Mouse (Mus musculus): ENCODE measurements at regions not wholly inside any gene's neighbourhood (a gene's known extent, or its start where the extent isn't known, plus 50 kb on each side); places are given as distances from the start of the nearest gene placed in this dataset.
A peak's percentile ranks its signal among the peaks of the same experiment; 100 is the strongest.

- ATAC-seq (ENCODE audit: low FRiP score) = no peak
- H3K27me3 ChIP-seq = peaks cover 15% of the 10 kb centered on the region; the same call in 1 of the 2 replicates
Observed at GRCm38 (mm10) chr7:79529480-79529879, 63.3 kb upstream of the Polg start.

GRCm38 (mm10) chr7:79527984-79528383 is 61.8 kb upstream of the Polg start:
- peak overlapping the region; percentile 100 for H3K27ac ChIP-seq
- H3K9me3 ChIP-seq = no peaks in the 10 kb centered on the region
- WGBS = 48% methylated on average over 3 of the region's 3 CpGs
- peaks cover 93% of the 10 kb centered on the region for H3K4me1 ChIP-seq
- H3K27me3 ChIP-seq = 0 out of 2 replicates have a peak, but pooled peaks cover 2% of the 10 kb centered on the region
- no peak overlapping the region for H3K9ac ChIP-seq
- no peak for ATAC-seq (ENCODE audit: low FRiP score)
- no peak overlapping the region for H3K4me2 ChIP-seq
- H3K36me3 ChIP-seq (replicated peaks) = peaks cover 86% of the 10 kb centered on the region
- H3K4me3 ChIP-seq (replicated peaks) = no peak overlapping the region

More at GRCm38 (mm10) chr7:79529480-79529879, 63.3 kb upstream of the Polg start:
- peak overlapping the region; percentile 100 for H3K27ac ChIP-seq
- H3K36me3 ChIP-seq (replicated peaks) = peaks cover 76% of the 10 kb centered on the region
- no peak overlapping the region for H3K4me3 ChIP-seq (replicated peaks)
- peaks cover 93% of the 10 kb centered on the region for H3K4me1 ChIP-seq
- H3K9ac ChIP-seq = no peak overlapping the region
- no peak overlapping the region for H3K4me2 ChIP-seq
- no peaks in the 10 kb centered on the region for H3K9me3 ChIP-seq
- WGBS = 45% methylated on average over 1 of the region's 1 CpGs

GRCm38 (mm10) chr7:79525690-79526630 is 59.8 kb upstream of the Polg start:
- peak overlapping the region; percentile 37 for H3K4me2 ChIP-seq
- no peaks in the 10 kb centered on the region for H3K9me3 ChIP-seq
- ATAC-seq (ENCODE audit: low FRiP score) = peak; percentile 90
- H3K9ac ChIP-seq = peak overlapping the region; percentile 56
- peaks cover 93% of the 10 kb centered on the region for H3K4me1 ChIP-seq
- peak overlapping the region; percentile 100 for H3K27ac ChIP-seq
- 0 out of 2 replicates have a peak, but pooled peaks cover 2% of the 10 kb centered on the region for H3K27me3 ChIP-seq
- 11% methylated on average over 13 of the region's 14 CpGs for WGBS
- H3K36me3 ChIP-seq (replicated peaks) = peaks cover 81% of the 10 kb centered on the region
- H3K4me3 ChIP-seq (replicated peaks) = no peak overlapping the region

GRCm38 (mm10) chr7:79524921-79525320 is 58.8 kb upstream of the Polg start:
- peaks cover 76% of the 10 kb centered on the region for H3K36me3 ChIP-seq (replicated peaks)
- peak overlapping the region; percentile 100 for H3K27ac ChIP-seq
- 0 out of 2 replicates have a peak, but pooled peaks cover 2% of the 10 kb centered on the region for H3K27me3 ChIP-seq
- peak overlapping the region; percentile 56 for H3K9ac ChIP-seq
- peak overlapping the region; percentile 37 for H3K4me2 ChIP-seq
- no peak overlapping the region for H3K4me3 ChIP-seq (replicated peaks)
- 29% methylated on average over 10 of the region's 10 CpGs for WGBS
- no peaks in the 10 kb centered on the region for H3K9me3 ChIP-seq
- peak; percentile 1; the same call in 1 of the 2 replicates for ATAC-seq (ENCODE audit: low FRiP score)
- H3K4me1 ChIP-seq = peaks cover 93% of the 10 kb centered on the region

DNA sequence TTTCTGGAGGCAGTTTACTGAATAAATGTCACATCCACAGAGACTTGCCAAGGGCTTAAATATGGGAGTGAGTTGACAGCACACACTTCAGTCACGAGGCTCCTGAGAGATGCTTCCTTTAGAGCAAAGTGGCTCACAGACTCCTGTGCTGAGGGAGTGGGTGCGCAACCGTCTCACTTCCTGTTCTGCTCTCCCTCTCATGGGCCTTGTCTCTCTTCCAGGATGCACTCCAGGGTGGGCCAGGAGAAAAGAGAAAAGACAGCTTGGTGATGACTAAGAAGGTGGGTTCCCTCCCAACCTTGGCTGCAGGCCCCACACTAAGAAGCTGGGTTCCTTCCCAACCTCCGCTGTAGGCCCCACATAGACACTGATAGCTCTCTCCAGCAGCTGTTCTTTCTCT is 57.5 kb upstream of the Polg start:
- H3K27me3 ChIP-seq = 0 out of 2 replicates have a peak, but pooled peaks cover 2% of the 10 kb centered on the region

DNA sequence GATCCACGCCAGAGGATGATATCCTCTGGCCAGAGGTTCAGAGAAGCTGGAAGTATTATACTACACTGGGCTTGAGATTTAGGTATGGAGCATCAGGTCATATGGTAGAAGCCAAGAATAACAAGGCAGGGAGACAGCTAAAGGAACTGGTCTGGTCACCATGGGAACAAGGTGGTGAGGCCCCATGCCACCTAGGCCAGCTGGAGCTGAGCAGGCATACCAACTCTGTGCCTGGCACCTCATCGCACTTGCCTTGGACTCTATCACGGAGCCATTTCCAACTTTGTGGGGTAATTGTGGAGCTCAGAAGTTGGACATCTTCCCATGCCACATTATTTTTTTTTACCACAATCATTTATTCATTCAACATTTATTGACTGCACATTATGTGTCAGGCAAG is 55.9 kb upstream of the Polg start:
- Histone ChIP-seq H3K4me2 (no peak overlapping the region), H3K27ac (peak overlapping the region; percentile 100), H3K9me3 (no peaks in the 10 kb centered on the region), H3K4me1 (peaks cover 100% of the 10 kb centered on the region), H3K36me3 (replicated peaks) (peaks cover 48% of the 10 kb centered on the region), H3K9ac (peak overlapping the region; percentile 83), H3K27me3 (no peaks in the 10 kb centered on the region), H3K4me3 (replicated peaks) (no peak overlapping the region)
- WGBS = 83% methylated on average over 3 of the region's 3 CpGs
- no peak for ATAC-seq (ENCODE audit: low FRiP score)

More for the DNA sequence above, 57.5 kb upstream of the Polg start:
- ATAC-seq (ENCODE audit: low FRiP score) = no peak
- Histone ChIP-seq H3K4me1 (peaks cover 99% of the 10 kb centered on the region), H3K4me2 (no peak overlapping the region), H3K36me3 (replicated peaks) (peaks cover 64% of the 10 kb centered on the region), H3K9ac (peak overlapping the region; percentile 41), H3K4me3 (replicated peaks) (no peak overlapping the region), H3K9me3 (no peaks in the 10 kb centered on the region), H3K27ac (peak overlapping the region; percentile 100)
- WGBS = 66% methylated on average over 4 of the region's 4 CpGs

DNA sequence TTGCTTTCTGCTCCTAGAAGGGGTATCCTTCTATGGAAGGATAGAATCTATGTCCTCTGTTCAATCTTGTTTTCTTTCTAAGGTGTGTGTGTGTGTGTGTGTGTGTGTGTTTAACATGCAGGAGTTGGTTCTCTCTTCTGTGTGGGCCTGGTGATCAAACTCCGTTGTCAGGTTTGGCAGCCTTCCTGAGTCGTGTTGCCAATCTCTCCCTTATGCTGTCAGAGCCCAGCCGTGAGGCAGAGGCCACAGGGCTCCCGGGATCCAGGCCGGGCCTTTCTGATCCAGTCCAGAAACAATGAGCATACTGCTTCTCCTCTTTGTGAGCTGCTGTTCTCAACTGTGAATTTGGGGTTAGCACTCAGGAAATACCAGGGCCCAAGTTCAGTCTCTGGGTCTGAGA is 55.1 kb upstream of the Polg start:
- H3K4me2 ChIP-seq = peak overlapping the region; percentile 59
- ATAC-seq (ENCODE audit: low FRiP score) = no peak
- 0 out of 2 replicates have a peak overlapping the region, but pooled peaks have one; percentile 0 for H3K4me3 ChIP-seq (replicated peaks)
- peaks cover 100% of the 10 kb centered on the region for H3K4me1 ChIP-seq
- H3K27ac ChIP-seq = peak overlapping the region; percentile 100
- H3K36me3 ChIP-seq (replicated peaks) = peaks cover 47% of the 10 kb centered on the region
- 31% methylated on average over 5 of the region's 5 CpGs for WGBS
- peak overlapping the region; percentile 83 for H3K9ac ChIP-seq
- no peaks in the 10 kb centered on the region for H3K9me3 ChIP-seq
- H3K27me3 ChIP-seq = 0 out of 2 replicates have a peak, but pooled peaks cover 3% of the 10 kb centered on the region

DNA sequence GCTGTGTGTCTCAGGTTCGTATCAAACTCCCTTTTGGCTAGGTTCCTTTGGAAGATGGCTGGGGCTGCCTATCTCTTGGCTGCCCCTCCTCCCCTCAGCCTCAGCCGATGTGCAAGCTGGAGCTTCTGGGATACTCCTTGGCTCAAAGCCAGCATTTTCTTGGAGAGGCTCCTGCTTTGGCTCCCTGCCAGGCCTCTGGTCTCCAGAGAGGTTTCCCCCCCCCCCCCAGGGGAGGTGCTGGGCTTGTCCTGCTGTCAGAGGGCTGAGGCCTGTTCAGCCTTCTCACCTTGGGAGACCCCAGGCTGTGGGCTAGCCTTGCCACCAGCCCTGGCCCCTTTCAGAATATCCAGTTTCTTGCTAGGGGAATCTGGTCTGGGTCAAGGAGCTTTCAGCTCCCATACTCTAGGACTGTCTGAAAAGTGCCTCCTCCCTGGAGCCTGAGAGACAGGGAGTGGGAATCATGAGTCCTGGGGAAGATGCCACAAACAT is 54.1 kb upstream of the Polg start:
- Histone ChIP-seq H3K4me2 (peak overlapping the region; percentile 59), H3K27ac (peak overlapping the region; percentile 100), H3K36me3 (replicated peaks) (peaks cover 54% of the 10 kb centered on the region), H3K27me3 (peaks cover 12% of the 10 kb centered on the region; the same call in 1 of the 2 replicates), H3K4me1 (peaks cover 100% of the 10 kb centered on the region), H3K9me3 (no peaks in the 10 kb centered on the region), H3K9ac (peak overlapping the region; percentile 83), H3K4me3 (replicated peaks) (no peak overlapping the region)
- ATAC-seq (ENCODE audit: low FRiP score) = peak; percentile 49
- WGBS = 11% methylated on average over 2 of the region's 2 CpGs

DNA sequence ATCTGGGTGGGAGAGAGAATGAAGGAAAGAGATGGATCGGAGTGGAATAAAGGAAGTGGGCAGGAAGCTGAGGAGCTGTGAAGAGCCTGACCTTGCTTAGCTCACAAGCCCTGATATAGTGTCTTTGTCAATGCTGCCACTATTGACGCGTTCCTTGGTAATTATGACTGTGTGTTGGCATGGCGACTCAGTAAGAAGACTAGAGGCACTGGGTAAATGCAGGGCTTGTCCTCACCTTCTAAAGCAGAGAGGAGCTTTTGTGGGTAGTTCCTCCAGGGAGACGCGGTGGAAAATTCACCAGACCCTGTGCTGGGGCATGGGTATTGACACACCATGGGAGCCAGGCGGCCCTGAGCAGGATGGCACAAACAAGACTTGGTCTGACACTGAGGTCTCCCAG is 52.8 kb upstream of the Polg start:
- H3K36me3 ChIP-seq (replicated peaks) = peaks cover 44% of the 10 kb centered on the region
- H3K4me3 ChIP-seq (replicated peaks) = 0 out of 2 replicates have a peak overlapping the region, but pooled peaks have one; percentile 4
- peak overlapping the region; percentile 83 for H3K9ac ChIP-seq
- H3K27ac ChIP-seq = peak overlapping the region; percentile 100
- no peaks in the 10 kb centered on the region for H3K9me3 ChIP-seq
- peaks cover 19% of the 10 kb centered on the region; the same call in 1 of the 2 replicates for H3K27me3 ChIP-seq
- 0 out of 2 replicates have a peak, but pooled peaks have one; percentile 18 for ATAC-seq (ENCODE audit: low FRiP score)
- peak overlapping the region; percentile 59 for H3K4me2 ChIP-seq
- 18% methylated on average over 7 of the region's 7 CpGs for WGBS
- peaks cover 100% of the 10 kb centered on the region for H3K4me1 ChIP-seq

- peaks cover 25% of the 10 kb centered on the region for H3K27me3 ChIP-seq
- peak overlapping the region; percentile 100 for H3K27ac ChIP-seq
- H3K9ac ChIP-seq = peak overlapping the region; percentile 83
- H3K9me3 ChIP-seq = no peaks in the 10 kb centered on the region
- peak overlapping the region; percentile 13 for H3K4me3 ChIP-seq (replicated peaks)
- H3K36me3 ChIP-seq (replicated peaks) = peaks cover 37% of the 10 kb centered on the region
- H3K4me2 ChIP-seq = peak overlapping the region; percentile 59
- ATAC-seq (ENCODE audit: low FRiP score) = no peak
- H3K4me1 ChIP-seq = peaks cover 100% of the 10 kb centered on the region
- 22% methylated on average over 5 of the region's 5 CpGs for WGBS
Observed at GRCm38 (mm10) chr7:79517581-79518337, 51.6 kb upstream of the Polg start.

GRCm38 (mm10) chr7:79516287-79516686 is 50.1 kb upstream of the Polg start:
- Histone ChIP-seq H3K4me1 (peaks cover 99% of the 10 kb centered on the region), H3K36me3 (replicated peaks) (peaks cover 33% of the 10 kb centered on the region), H3K9ac (peak overlapping the region; percentile 83), H3K27ac (peak overlapping the region; percentile 100), H3K27me3 (peaks cover 32% of the 10 kb centered on the region), H3K9me3 (no peaks in the 10 kb centered on the region), H3K4me2 (peak overlapping the region; percentile 59), H3K4me3 (replicated peaks) (peak overlapping the region; percentile 38)
- WGBS = 50% methylated on average over 4 of the region's 4 CpGs
- no peak for ATAC-seq (ENCODE audit: low FRiP score)
